Mouse (Mus musculus) C2C12 (cell line): ENCODE measurements around the gene Rnd3.

ENCODE experiments used
- CEBPB ChIP-seq: IDR thresholded peaks from one replicate; pipeline ENCODE4 v1.6.1; 2011; ENCODE audit warnings: low read depth, mild to moderate bottlenecking, control low read depth, moderate library complexity
- CTCF ChIP-seq: IDR thresholded peaks from one replicate; pipeline ENCODE4 v1.5.1; 2011; ENCODE audit not compliant: control insufficient read depth, insufficient read depth, insufficient read length
- MYOD1 ChIP-seq: IDR thresholded peaks from one replicate; pipeline ENCODE4 v1.6.1; 2011; ENCODE audit warnings: low read depth; ENCODE audit not compliant: control insufficient read depth, insufficient read length
- MYOG ChIP-seq: IDR thresholded peaks from one replicate; pipeline ENCODE4 v1.6.1; 2011; ENCODE audit not compliant: control insufficient read depth, insufficient read length; ENCODE audit errors: extremely low read depth
- USF1 ChIP-seq: IDR thresholded peaks from one replicate; pipeline ENCODE4 v1.6.1; 2011; ENCODE audit warnings: low read depth, mild to moderate bottlenecking, control low read depth, moderate library complexity

DNA sequence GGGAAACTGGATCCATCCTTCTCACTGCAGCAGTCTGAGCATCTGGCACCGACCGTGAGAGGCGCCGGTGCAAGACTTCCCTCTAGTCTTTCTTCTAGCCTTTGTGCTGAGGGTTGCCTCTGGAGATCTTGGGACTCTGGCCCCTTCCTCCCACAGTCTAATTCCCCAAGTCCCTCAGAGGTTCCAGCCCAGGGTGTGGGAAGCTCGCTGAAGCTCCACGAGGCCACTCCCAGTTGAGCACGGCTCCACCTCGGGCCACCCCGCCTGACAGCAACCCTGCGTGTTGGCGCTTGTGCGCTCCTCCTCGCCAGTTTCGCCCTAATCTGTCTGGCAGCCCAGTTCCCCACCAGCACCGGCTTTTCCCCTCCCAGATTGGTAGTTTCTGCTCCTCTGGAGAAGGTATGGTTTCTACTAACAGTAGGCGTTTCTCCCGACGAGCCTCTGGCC is 2.0 kb downstream of the Rnd3 start:
- TF ChIP-seq CTCF (no peak), MYOG (no peak), USF1 (no peak), MYOD1 (no peak), CEBPB (no peak)
